Mouse (Mus musculus) gastrocnemius, adult 2 months (tissue): ENCODE measurements around the gene Naa40. TPM values are rescaled to one million over a fixed set of nuclear protein-coding genes. Genes with fewer than 3 reads are reported as not detected.

Experiments
- DNase-seq: peaks from one replicate; pipeline ENCODE4 v3.0.0; 2022
- H3K27ac ChIP-seq: fragments of 200-600 bp; 2 replicates; pipeline ENCODE4 v1.8.1; 2022; ENCODE audit warnings: mild to moderate bottlenecking
- H3K4me3 ChIP-seq: fragments of 200-600 bp; 2 replicates; pipeline ENCODE4 v1.8.1; 2022; ENCODE audit warnings: mild to moderate bottlenecking, moderate library complexity
- CTCF ChIP-seq: fragments of 200-600 bp; IDR thresholded peaks from 2 replicates; pipeline ENCODE4 v1.8.1; 2022; ENCODE audit warnings: antibody characterized with exemption, mild to moderate bottlenecking, moderate library complexity
- intact Hi-C: fragments of 180-260 bp; cut with DNase I; formaldehyde crosslinking; loops from one replicate; pipeline ENCODE4 v1.15.1; 2025
- total RNA-seq, 2 experiments: library from RNA; stranded (reverse); gene quantifications; 2 replicates each; pipeline ENCODE4 v1.2.3; 2021

The Naa40 gene
- total RNA-seq, 2 experiments from 2014 or later = 10.0 to 12.7 TPM

DNA sequence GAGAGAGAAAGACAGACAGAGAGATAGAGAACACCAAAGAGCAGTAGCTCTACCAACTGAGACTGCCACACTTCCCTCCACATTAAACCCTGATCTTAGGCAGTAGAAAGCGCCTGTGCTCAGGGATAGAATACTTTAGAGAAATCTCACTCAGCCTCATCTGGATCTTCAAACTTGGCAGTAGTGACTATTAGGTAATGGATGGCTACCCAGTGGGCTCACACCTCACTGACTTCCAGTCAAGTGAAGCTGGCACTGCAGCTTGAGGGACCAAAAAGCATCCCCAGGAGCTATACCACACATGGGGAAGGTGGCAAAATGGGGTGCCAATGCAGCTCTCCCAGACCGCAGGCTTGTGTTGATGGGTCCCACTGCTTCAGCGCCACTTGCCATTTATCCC lies 16.7 kb downstream of the Naa40 start:
- DNase-seq = no peak
- no peak for TF ChIP-seq CTCF
- intact Hi-C loops = no loop called here
- no peak overlapping the region; the same call in 1 of the 2 replicates for H3K27ac ChIP-seq
- H3K4me3 ChIP-seq = no peak overlapping the region

DNA sequence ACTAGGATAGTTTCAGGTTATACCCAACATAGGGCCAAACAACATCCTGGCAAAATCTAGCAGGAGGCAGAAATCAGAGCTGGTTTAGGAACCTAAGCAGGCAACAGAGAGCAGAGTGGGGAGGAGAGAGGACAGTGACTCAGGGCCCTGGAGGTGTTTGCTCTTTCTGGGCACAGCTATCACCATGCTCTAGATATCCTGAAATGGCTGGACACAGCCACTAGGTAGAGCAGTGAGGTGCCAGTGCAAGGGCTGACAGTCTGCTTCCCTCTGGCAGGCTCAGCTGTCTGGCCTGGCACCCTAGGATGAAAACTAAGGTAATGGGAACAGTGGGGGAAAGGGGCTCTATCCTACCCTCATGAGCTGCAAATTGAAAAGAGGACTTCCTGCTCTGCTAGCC lies 17.5 kb downstream of the Naa40 start:
- no peak for DNase-seq
- TF ChIP-seq CTCF = no peak
- intact Hi-C loops = no loop called here
- Histone ChIP-seq H3K27ac (peak overlapping the region; percentile 12; the same call in 1 of the 2 replicates), H3K4me3 (no peak overlapping the region)

DNA sequence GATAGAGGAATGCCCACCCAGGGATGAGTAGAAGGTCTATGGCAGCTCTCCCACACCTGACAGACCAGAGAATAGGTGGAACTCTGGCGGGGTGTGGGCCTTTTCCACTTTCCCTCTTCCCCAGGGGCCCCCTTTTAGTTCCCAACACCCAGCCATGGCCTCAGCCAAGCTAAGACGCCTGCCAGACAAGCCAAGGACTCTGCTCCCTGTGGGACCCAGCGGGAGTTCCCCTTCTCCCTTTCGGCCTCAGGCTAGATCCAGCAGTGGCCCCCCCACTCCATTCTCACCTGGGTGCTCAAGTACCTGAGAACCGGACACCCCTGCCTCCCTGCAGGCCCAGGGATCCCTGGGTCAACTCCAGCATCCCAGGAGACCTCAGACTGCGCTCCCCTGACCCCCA lies 18.8 kb downstream of the Naa40 start:
- no peak overlapping the region for H3K27ac ChIP-seq
- intact Hi-C loops = no loop called here
- no peak for TF ChIP-seq CTCF
- H3K4me3 ChIP-seq = no peak overlapping the region
- DNase-seq = no peak

DNA sequence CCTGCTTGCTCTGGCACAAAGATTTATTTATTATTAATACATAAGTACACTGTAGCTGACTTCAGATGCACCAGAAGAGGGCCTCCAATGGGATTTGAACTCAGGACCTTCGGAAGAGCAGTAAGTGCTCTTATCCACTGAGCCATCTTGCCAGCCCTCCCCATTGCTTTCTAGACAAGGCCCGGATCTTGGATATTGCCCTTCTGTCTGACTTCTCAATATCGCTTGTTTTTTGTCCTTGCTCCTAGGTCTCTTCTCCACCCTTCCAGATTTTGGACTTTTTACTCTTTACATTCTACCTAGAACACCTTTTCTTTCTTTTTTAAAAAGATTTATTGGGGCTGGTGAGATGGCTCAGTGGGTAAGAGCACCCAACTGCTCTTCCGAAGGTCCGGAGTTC lies 22.2 kb downstream of the Naa40 start:
- H3K4me3 ChIP-seq = no peak overlapping the region
- no peak overlapping the region for H3K27ac ChIP-seq
- intact Hi-C loops = no loop called here
- no peak for TF ChIP-seq CTCF
- no peak for DNase-seq

DNA sequence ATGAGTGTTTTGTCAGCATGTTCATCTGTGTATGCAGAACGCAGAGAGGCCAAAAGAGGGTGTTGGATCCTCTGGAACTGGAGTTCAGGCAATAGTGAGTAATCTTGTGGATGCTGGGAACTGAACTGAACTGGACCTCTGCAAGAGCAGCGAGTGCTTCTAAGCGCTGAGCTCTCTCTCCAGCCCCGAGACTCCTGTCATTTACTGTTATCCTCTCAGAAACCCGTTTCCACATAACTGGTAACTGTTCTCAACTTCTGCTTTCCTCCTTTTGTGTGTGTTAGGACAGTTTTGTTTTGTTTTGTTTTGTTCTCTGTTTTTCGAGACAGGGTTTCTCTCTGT lies 23.1 kb downstream of the Naa40 start:
- intact Hi-C loops = no loop called here
- Histone ChIP-seq H3K4me3 (peak overlapping the region; percentile 98), H3K27ac (no peak overlapping the region)
- no peak for DNase-seq
- TF ChIP-seq CTCF = no peak

DNA sequence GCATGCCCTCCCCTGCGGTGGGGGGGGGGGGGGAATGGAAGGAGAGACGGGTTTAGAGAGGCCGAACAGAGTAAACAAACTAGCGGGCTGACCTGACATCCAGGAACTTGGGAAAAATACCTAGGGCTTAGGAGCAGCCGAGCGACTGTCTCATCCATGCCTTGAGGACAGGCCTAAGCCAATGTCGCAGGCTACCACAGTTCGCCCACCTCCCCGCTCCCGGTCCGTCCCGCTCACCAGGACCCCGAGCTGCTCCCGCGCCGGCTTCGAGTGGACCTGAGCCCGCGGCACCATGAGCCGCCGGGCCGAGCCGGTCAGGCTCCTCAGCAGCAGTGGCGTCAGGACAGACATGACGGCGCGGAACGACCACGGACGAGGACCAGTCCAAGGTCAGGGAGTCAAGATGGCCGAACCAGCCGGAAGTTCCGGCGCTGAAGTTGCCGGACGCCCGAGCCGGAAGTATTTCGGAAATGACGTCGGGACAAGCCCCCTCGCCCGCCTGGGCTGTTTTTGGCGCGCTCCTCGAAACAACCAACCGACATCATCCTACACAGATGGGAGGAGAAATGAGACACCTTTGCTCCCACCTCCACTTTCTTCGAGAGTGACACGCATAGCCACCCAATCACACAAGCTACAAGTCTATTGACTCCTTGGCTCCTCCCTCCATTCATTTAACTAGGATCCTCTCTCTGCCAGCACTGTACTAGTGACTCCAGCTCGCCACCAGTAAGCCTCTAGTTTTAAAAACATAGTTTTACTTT lies 23.6 kb downstream of the Naa40 start, which contains the start of gene Cox8a:
Gene Cox8a (minus strand): TSS at position 455 of the 764 bp plus-strand sequence.
- TF ChIP-seq CTCF = no peak
- Histone ChIP-seq H3K4me3 (peak within 1 kb of the TSS; percentile 98), H3K27ac (peak within 1 kb of the TSS; percentile 100)
- DNase-seq = peak; percentile 98
- intact Hi-C loops = no loop called here

DNA sequence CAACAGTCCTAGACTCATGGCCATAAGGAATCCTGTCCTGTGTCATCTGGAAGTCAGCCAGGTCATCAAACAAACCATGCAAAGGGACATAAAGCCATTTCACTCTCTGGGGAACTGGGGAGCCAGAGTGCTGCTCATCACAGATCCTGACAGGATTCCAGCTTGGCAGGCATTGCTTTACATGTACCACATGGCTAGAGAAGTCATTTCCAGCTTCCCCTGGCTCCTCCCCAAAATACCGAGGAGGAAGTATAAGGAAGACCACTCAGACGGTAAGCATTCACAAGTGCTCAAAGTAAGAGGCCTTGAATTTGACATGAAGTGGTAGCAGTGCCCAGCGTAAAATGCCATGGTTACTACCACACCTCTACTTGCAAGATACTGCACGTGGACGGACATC lies 26.5 kb downstream of the Naa40 start:
- DNase-seq = no peak
- TF ChIP-seq CTCF = no peak
- intact Hi-C loops = no loop called here
- peak overlapping the region; percentile 98 for H3K4me3 ChIP-seq
- H3K27ac ChIP-seq = peak overlapping the region; percentile 10; the same call in 1 of the 2 replicates

DNA sequence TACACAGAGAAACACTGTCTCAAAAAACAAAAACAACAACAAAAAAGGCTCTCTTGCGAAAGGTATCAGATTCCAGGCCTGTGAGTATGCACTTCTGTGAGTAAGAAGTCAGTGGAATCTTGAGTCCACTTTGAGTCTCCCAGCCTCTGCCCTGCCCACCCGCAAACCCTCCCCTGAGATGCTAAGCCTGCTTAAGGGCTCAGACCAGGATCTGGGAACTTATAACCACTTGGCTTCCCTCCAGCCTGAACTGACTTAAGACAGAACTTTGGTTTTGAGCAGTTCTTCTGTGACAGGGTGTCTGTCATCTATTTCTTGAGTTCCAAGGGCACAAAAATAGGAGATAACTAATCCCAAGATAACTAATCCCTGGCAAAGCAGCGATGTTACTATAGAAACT lies 28.0 kb downstream of the Naa40 start:
- no peak for DNase-seq
- TF ChIP-seq CTCF = no peak
- intact Hi-C loops = no loop called here

DNA sequence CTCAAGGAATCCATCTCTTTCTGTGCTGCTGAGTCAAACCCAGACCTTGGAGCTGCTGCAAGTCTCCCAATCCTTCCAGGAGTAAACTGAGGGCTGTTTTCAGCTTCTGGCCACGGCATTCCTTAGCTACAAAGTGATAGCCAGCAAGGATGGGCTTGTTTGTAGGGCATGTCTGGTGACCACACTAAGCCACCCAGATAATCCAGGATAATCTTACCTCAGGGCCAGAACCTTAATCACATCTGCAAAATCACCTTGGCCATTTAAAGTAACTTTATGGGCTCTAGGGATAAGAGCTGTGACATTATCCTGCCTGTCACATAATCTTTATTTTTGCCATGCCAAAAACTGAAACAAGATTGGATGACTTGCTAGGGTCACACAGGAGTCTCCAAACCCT lies 28.8 kb downstream of the Naa40 start:
- intact Hi-C loops = no loop called here
- no peak overlapping the region for H3K4me3 ChIP-seq
- TF ChIP-seq CTCF = no peak
- H3K27ac ChIP-seq = no peak overlapping the region
- DNase-seq = no peak

More for the DNA sequence above, 28.0 kb downstream of the Naa40 start:
- no peak overlapping the region for H3K27ac ChIP-seq
- H3K4me3 ChIP-seq = no peak overlapping the region

DNA sequence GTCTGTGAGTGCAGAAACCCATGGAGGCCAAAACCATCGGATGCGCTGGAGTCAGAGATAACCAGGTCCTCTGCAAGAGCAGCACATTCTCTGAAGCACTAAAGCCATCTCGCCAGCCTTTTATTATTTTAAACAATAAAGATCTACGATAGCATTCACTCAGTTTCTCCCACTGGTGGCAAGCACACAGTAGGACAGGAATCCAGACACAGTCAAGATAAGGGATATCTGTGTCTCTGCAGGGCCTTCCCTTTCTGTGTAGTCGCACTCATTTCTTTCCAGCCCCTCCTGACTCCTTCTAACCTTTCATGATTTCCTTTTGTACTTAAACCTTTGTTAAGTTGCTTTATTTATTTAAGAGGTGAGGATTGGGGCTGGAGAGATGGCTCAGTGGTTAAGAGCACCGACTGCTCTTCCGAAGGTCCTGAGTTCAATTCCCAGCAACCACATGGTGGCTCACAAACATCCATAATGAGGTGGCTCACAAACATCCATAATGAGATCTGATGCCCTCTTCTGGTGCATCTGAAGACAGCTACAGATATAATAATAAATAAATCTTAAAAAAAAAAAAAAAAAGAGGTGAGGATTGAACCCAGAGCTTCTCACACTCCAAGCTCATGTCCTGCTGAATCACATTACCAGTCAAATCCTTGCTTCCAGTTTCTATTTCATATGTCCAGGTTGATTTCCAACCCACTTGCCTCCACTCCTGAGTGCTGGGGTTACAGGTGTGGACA lies 30.9 kb downstream of the Naa40 start:
- intact Hi-C loops = no loop called here
- no peak overlapping the region for H3K27ac ChIP-seq

DNA sequence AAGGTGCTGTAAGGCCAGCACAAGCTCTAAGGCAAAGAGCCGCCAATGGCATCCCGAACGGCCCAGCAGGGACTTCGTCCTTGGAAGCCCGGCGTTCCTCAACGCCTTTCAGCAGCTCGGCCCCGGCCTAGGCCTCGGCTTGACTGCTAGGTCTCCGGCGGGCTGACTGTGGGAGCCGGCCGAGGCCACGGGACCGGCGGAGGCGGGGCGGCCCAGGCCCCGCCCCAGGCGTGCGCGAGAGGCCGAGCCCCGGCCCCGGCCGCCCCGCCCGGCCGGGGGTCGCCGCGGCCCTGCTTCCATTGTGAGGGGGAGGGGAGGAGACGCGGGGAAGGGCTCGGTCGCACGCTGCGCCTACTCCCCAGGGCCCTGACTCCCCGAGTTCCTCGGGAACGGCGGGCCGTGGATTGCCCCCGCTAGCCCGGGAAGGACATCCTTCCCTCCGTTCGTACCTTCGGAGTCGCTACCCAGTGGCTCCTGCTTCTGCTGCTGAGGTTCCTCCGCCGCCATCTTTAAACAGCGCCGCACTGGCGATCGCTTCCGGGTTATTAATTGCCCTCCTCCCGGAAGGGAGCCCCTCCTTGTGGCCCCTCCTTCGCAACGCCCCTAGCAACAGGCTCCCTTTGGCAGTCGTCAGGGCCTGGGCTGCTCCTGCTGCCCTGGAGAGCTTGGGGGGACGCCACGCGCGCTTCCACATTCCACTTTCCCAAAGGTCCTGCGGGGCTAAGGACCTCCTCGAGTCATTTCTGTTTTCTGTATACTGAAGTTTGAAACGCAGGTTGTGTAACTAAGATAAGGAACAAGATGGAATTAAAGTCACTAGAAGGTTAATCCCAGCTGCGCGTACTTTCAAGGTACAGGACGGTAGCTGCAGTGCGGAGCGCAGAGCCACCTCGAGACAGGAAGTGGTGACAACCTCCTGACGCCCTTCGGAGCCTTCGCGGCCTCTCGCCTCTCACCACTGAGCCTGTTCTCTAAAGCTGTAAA lies 34.9 kb downstream of the Naa40 start, which contains the start of gene Otub1:
Gene Otub1 (minus strand): TSS at position 564 of the 984 bp plus-strand sequence.
- Histone ChIP-seq H3K4me3 (peak within 1 kb of the TSS; percentile 83), H3K27ac (peak within 1 kb of the TSS; percentile 97)
- intact Hi-C loops = no loop called here
- peak; percentile 95 for DNase-seq
- no peak for TF ChIP-seq CTCF

More for the DNA sequence above, 30.9 kb downstream of the Naa40 start:
- no peak for DNase-seq
- 0 out of 2 replicates have a peak, but pooled peaks have one; percentile 3 for TF ChIP-seq CTCF
- H3K4me3 ChIP-seq = no peak overlapping the region

DNA sequence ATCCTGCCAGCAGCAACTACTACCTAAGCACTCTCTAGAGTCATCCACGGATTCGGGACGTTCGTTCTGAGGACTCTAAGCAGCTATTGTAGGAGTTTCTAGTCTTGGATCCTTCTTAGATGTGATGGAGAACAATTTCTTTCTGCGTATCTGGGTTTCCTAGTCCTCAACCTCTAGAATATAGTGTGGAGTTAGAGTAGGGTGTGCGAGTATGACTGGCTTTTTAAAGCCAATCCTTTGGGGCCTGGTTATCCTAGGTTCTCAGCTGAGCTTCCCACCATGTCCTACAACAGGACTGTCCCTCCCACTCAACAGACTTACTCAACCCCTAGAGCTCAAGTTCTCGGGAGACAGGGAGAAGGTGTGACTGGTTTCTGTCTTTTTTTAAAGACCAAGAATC lies 35.7 kb downstream of the Naa40 start:
- no peak for DNase-seq
- intact Hi-C loops = no loop called here
- H3K4me3 ChIP-seq = peak overlapping the region; percentile 83
- TF ChIP-seq CTCF = no peak
- H3K27ac ChIP-seq = peak overlapping the region; percentile 97
